Mouse (Mus musculus): Measurements from ENCODE around the gene Tent5b.

Tent5b gene

GRCm38 (mm10) chr4:133469122-133469521, 10.8 kb upstream of the Tent5b start:
- DNase-seq (ENCODE audit: low spot score in 2 of 2): no peak

DNA sequence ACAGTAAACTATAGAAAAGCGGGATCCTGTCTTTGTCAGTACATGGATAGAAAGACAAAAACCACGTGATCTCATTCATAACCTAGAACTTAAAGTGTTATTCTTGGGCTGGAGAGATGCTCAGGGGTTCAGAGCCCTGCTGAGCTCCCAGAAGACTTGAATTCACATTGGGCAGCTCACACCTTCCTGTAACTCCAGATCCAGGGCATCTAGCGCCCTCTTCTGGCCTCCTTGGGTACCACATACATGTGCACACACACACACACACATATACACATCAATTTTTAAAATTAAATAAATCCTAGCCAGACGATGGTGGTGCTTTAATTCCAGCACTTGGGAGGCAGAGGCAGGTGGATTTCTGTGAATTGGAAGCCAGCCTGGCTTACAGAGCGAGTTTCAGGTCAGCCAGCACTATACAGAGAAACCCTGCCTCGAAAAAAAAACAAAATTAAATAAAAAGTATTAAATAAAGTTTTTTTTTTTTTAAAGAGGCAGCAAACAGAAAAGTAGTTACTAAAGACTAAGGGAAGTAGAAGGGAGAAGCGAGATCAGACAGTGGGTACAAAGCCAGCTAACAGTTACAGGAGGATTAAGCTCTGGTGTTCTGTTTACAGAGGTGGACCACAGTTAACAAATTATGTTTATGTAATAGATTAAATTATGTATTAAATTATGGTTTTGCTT, 8.7 kb upstream of the Tent5b start:
- no peak for DNase-seq (ENCODE audit: low spot score in 2 of 2)

DNA sequence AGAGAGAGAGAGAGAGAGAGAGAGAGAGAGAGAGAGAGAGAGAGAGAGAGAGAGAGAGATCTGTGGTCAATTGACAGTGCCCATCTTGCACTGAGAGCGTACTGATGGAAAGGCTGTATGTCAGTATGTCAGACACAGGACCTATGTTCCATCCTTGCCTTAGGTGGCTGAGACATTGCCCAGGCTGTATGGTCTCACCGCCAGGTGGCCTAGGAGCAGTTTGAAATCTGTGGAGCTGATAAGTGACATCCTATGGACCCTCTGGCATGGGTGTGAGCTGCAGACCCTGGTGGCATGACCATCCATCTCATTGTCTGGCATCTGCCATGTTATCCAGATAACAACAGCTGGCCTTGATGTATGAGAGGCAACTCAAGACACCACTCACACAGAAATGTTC, 6.1 kb upstream of the Tent5b start:
- DNase-seq (ENCODE audit: low spot score in 2 of 2): no peak

GRCm38 (mm10) chr4:133480185-133480537, 229 bp downstream of the Tent5b start:
- no peak for DNase-seq (ENCODE audit: low spot score in 2 of 2)

- DNase-seq (ENCODE audit: low spot score in 2 of 2): no peak
Measured at GRCm38 (mm10) chr4:133480754-133481153, 822 bp downstream of the Tent5b start.

DNA sequence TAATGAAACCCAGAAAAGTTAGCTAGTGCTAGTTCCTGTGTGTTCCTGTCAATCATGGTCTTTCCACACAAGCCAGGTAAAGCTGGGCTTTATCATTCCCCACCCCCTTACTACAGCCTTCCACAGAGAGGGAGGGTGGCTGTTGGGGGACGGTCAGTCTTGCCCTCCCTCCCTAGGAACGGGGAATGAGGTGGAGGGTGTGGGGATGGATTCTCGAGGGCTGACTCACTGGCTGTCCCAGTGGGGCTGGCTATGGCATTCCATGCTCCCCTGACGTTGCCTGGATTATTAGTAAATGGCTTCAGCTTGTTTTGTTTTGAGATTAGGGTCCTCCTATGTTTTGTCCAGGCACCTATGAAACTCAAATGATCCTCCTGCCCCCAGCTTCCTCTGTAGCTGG, 1.6 kb downstream of the Tent5b start:
- DNase-seq (ENCODE audit: low spot score in 2 of 2): no peak

- no peak for DNase-seq (ENCODE audit: low spot score in 2 of 2)
Measured at GRCm38 (mm10) chr4:133482479-133482878, 2.5 kb downstream of the Tent5b start.

GRCm38 (mm10) chr4:133484266-133485025, 4.5 kb downstream of the Tent5b start:
- no peak for DNase-seq (ENCODE audit: low spot score in 2 of 2)

DNA sequence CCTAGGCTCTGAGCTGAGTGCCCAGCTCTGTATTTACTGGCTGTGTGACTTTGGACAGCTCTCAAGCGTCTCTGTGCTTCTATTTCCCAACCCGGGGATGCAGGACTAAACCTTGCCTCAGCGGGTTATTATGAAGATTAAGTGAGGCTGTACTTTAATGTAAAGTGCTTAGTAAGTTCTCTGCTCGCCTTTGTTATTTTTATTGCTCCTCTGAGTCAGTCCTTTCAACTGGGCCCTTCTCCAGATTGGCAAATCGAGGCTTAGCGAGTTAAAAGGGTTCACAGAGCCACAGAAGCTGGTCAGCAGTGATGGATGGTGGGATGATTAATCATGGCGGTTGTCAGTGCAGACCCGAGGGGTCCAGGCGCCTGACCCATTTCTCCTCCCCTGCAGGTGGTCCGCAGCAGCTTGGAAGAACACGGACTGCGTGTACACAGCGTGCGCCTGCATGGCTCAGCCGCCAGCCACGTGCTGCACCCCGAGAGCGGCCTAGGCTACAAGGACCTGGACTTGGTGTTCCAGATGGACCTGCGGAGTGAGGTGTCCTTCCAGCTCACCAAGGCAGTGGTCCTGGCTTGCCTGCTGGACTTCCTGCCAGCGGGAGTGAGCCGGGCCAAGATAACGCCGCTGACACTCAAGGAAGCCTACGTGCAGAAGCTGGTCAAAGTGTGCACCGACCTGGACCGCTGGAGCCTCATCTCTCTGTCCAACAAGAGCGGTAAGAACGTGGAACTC, 5.9 kb downstream of the Tent5b start:
- no peak for DNase-seq (ENCODE audit: low spot score in 2 of 2)

GRCm38 (mm10) chr4:133486673-133487357, 6.9 kb downstream of the Tent5b start:
- DNase-seq (ENCODE audit: low spot score in 2 of 2): no peak

GRCm38 (mm10) chr4:133488619-133489392, 8.9 kb downstream of the Tent5b start:
- no peak for DNase-seq (ENCODE audit: low spot score in 2 of 2)

DNA sequence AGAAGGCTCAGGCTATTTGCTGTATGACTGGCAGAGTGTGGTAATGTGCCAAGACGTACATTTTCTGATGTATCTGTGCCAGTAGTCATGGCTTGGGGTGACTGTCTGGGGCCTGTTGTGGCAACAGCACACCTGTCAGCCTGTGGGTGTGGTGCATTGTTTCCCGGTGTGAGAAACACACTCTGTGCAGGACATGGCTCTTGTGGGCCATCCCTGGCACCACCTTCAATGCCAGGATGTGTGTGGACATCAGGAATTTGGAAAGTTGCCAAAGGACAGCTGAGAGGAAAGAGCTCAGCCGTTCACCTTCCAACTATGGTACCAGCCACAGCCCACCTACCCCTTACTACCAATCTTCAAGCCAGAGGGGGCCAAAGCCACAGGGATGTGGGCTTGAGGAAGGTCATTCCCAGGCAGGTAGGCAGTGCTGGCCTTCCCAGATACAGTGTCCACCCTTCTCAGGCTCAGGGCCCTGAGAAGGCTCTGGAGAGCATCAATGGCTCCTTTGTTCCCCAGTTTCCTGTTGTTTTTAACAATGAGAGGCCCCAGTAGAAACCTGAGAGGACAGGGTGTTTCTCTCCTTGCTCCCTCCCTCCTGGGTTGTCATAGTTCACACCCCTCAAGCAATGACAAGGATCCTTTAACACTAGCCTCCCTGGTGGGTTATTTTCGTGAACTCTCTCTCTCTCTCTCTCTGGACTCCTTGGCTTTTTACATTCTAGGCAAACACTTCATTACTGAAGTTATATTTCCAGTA, 9.7 kb downstream of the Tent5b start:
- no peak for DNase-seq (ENCODE audit: low spot score in 2 of 2)

GRCm38 (mm10) chr4:133491800-133492199, 11.9 kb downstream of the Tent5b start:
- no peak for DNase-seq (ENCODE audit: low spot score in 2 of 2)

GRCm38 (mm10) chr4:133493895-133494294, 14.0 kb downstream of the Tent5b start:
- DNase-seq (ENCODE audit: low spot score in 2 of 2): no peak

- DNase-seq (ENCODE audit: low spot score in 2 of 2): peak; percentile 68 to 92
Measured at GRCm38 (mm10) chr4:133494432-133494831, 14.5 kb downstream of the Tent5b start.

DNA sequence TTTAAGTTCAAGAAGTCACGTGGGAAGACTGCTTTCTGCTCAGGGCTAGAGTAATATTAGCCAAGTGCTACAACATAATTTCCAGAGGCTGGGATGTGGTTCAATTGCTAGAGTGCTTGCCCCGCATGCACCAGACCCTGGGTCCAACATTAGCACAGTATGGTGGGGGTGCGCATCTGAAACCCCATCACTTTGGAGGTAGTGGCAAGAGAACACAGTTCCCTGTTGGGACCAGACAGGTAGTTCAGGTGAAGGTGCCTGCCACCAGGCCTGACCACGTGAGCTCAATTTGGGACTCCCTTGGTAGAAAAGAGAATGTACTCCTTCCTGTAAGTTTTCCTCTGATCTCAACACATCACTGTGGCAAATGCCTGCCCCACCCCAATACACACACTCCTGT, 14.9 kb downstream of the Tent5b start:
- DNase-seq (ENCODE audit: low spot score in 2 of 2): no peak

GRCm38 (mm10) chr4:133495711-133496110, 15.8 kb downstream of the Tent5b start:
- DNase-seq (ENCODE audit: low spot score in 2 of 2): no peak

GRCm38 (mm10) chr4:133496738-133497445, 17.0 kb downstream of the Tent5b start:
- no peak for DNase-seq (ENCODE audit: low spot score in 2 of 2)

GRCm38 (mm10) chr4:133497461-133498159, 17.7 kb downstream of the Tent5b start:
- no peak for DNase-seq (ENCODE audit: low spot score in 2 of 2)
